Mouse (Mus musculus) ovary, adult 10 weeks (tissue): ENCODE results near the gene Lalba. TPM values are rescaled to one million over a fixed set of nuclear protein-coding genes. Genes with fewer than 3 reads are reported as not detected.

Experiments used
- polyA plus RNA-seq: library from polyadenylated mRNA; stranded (reverse); fragments of 350-450 nt; fragmentation: Illumina TruSeq; extraction: RNeasy Lipid Tissue Mini Kit (QIAGEN cat#74804); gene quantifications from one replicate; pipeline ENCODE4 v1.2.3, GENCODE M21; 2014

The Lalba gene
- polyA plus RNA-seq: not detected

GRCm38 (mm10) chr15:98482701-98483100 lies at the start of gene Lalba:
TSS of gene Lalba (minus strand) at chr15:98482721.

GRCm38 (mm10) chr15:98492102-98492501 lies 9.6 kb upstream of the Lalba start, which contains the start of gene Olfr279:
TSS of gene Olfr279 (plus strand) at chr15:98492402.

GRCm38 (mm10) chr15:98469596-98469995 lies 12.9 kb downstream of the Lalba start, which contains the start of gene OR5BS1P:
TSS of gene OR5BS1P (plus strand) at chr15:98469896.

GRCm38 (mm10) chr15:98452288-98452687 lies 30.2 kb downstream of the Lalba start, which contains the start of gene Olfr281:
TSS of gene Olfr281 (plus strand) at chr15:98452588.

GRCm38 (mm10) chr15:98430925-98431324 lies 51.6 kb downstream of the Lalba start, which contains the start of gene Olfr282:
TSS of gene Olfr282 (plus strand) at chr15:98431225.

Other genes with a start within 250 kb of the Lalba start
- not detected for gene Olfr286, start 248.3 kb downstream of the Lalba start, polyA plus RNA-seq
- gene H1fnt, start 225.4 kb downstream of the Lalba start, polyA plus RNA-seq: not detected
- gene Zfp641, start 186.6 kb downstream of the Lalba start, polyA plus RNA-seq: 1.7 TPM
- gene Olfr285, start 165.4 kb downstream of the Lalba start, polyA plus RNA-seq: not detected
- not detected for gene Olfr284, start 141.7 kb downstream of the Lalba start, polyA plus RNA-seq
- not detected for gene Olfr283, start 101.8 kb downstream of the Lalba start, polyA plus RNA-seq
- not detected for gene Olfr282, start 51.5 kb downstream of the Lalba start, polyA plus RNA-seq
- not detected for gene Olfr281, start 30.1 kb downstream of the Lalba start, polyA plus RNA-seq
- not detected for gene OR5BS1P, start 12.8 kb downstream of the Lalba start, polyA plus RNA-seq
- gene Olfr279, start 9.7 kb upstream of the Lalba start, polyA plus RNA-seq: not detected
- gene Kansl2, start 51.5 kb upstream of the Lalba start, polyA plus RNA-seq: 44.5 TPM
- 102 TPM for gene Ccnt1, start 88.2 kb upstream of the Lalba start, polyA plus RNA-seq
- not detected for gene 4930415O20Rik, start 88.3 kb upstream of the Lalba start, polyA plus RNA-seq
- 3.8 TPM for gene Adcy6, start 127.4 kb upstream of the Lalba start, polyA plus RNA-seq
- gene Cacnb3, start 148.1 kb upstream of the Lalba start, polyA plus RNA-seq: 0.48 TPM
- gene Ddx23, start 180.2 kb upstream of the Lalba start, polyA plus RNA-seq: 1.9 TPM
- gene Rnd1, start 194.7 kb upstream of the Lalba start, polyA plus RNA-seq: not detected
- gene Ccdc65, start 225.5 kb upstream of the Lalba start, polyA plus RNA-seq: 2.5 TPM
- gene Fkbp11, start 245.5 kb upstream of the Lalba start, polyA plus RNA-seq: 0.17 TPM